Mouse (Mus musculus) heart, embryonic 12.5 days (tissue): ENCODE data around the gene Hoxd1. TPM values are rescaled to one million over a fixed set of nuclear protein-coding genes. Genes with fewer than 3 reads are reported as not detected.

Source experiments
- ATAC-seq: fragments of 200-750 bp; cut with Nextera tagmentation; 2 replicates; pipeline ENCODE4 v1.8.0; 2017; ENCODE audit warnings: moderate TSS enrichment, moderate library complexity; ENCODE audit not compliant: insufficient number of reproducible peaks, low FRiP score
- H3K27ac ChIP-seq: fragments of 300-500 bp; sonication (generic); 2 replicates; pipeline ENCODE4 v1.5.1; 2016; ENCODE audit warnings: mild to moderate bottlenecking, moderate library complexity; ENCODE audit not compliant: poor library complexity, severe bottlenecking
- H3K27me3 ChIP-seq: fragments of 300-500 bp; sonication (generic); replicated peaks from 2 replicates; pipeline ENCODE4 v1.6.1; 2016; ENCODE audit warnings: mild to moderate bottlenecking, moderate library complexity
- H3K36me3 ChIP-seq: fragments of 300-500 bp; sonication (generic); 2 replicates; pipeline ENCODE4 v1.6.1; 2016; ENCODE audit warnings: mild to moderate bottlenecking, moderate library complexity
- H3K4me1 ChIP-seq: fragments of 300-500 bp; sonication (generic); replicated peaks from 2 replicates; pipeline ENCODE4 v1.6.1; 2016; ENCODE audit warnings: mild to moderate bottlenecking
- H3K4me2 ChIP-seq: fragments of 300-500 bp; sonication (generic); 2 replicates; pipeline ENCODE4 v1.6.1; 2016; ENCODE audit warnings: mild to moderate bottlenecking, moderate library complexity
- H3K4me3 ChIP-seq: fragments of 300-500 bp; sonication (generic); 2 replicates; pipeline ENCODE4 v1.5.1; 2016; ENCODE audit warnings: mild to moderate bottlenecking
- H3K9ac ChIP-seq: fragments of 300-500 bp; sonication (generic); 2 replicates; pipeline ENCODE4 v1.6.1; 2016; ENCODE audit warnings: mild to moderate bottlenecking, moderate library complexity
- H3K9me3 ChIP-seq: fragments of 300-500 bp; sonication (generic); replicated peaks from 2 replicates; pipeline ENCODE4 v1.6.1; 2016; ENCODE audit warnings: mild to moderate bottlenecking, moderate library complexity
- WGBS: fragments of 180-500 bp; shearing (Covaris S2); methylation state at CpG from one replicate; pipeline ENCODE4 v1.1.7; 2016; 5-methylcytosine and 5-hydroxymethylcytosine counted together
- polyA plus RNA-seq: library from polyadenylated mRNA; unstranded; fragments of >200 nt; fragmentation: Nextera tagmentation; extraction: Ambion mirVana; gene quantifications from 2 replicates; pipeline ENCODE4 v1.2.1, GENCODE M21; 2016

The Hoxd1 gene
- polyA plus RNA-seq, 1 experiment from 2014 or later, result not detected

DNA sequence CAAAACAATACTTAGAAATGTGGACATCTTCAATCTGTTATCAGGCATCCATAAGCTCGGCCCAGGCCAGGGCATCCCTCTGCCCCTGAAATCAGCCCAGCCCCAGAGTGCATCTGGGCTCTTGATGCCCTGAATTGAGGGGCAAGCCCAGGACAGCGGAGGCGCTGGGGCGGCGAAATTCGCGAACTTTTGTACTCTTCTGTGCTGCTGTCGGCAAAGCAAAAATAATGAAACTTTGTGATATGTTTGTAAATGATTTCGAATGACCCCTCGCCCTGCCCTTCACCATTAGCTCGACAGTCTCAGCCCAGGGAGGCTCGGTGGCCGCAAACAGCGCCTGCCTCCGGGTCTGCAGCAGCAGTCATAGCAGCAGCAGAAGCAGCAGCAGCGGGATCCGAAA is 37.6 kb upstream of the Hoxd1 start:
- ATAC-seq, result no peak
- WGBS, result 2% methylated on average over 17 of the region's 17 CpGs
- no peaks in the 10 kb centered on the region for H3K9me3 ChIP-seq
- peaks cover 10% of the 10 kb centered on the region for H3K4me1 ChIP-seq
- H3K27me3 ChIP-seq, result peaks cover 94% of the 10 kb centered on the region
- no peaks in the 10 kb centered on the region for H3K36me3 ChIP-seq
- no peak overlapping the region for H3K4me2 ChIP-seq
- H3K27ac ChIP-seq, result no peak overlapping the region
- H3K9ac ChIP-seq, result no peak overlapping the region
- no peak overlapping the region for H3K4me3 ChIP-seq

DNA sequence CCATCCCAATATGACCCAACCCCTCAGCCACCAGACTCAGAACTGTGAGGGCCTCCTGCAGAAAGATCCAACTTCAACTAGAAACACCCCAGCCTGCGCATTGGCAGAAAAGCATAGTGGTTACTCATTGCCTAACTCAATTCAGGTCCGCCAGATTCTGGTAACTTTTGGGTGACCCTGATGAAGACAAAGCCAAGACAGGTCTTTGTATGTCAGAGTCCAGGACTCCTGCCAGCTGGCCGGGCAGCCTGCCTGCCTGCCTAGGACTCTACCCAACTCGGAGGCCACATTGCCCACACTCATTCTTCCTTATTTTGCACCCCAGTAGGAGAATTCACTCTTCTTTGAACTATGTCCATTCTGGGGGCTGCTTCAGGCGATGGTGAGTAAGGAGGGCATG is 36.2 kb upstream of the Hoxd1 start, which contains the start of gene Gm28230:
TSS of gene Gm28230 (plus strand) at position 178 of the 400 bp plus-strand sequence.
- WGBS, result 7% methylated on average over 5 of the region's 5 CpGs
- no peak within 1 kb of the TSS for H3K9ac ChIP-seq
- H3K4me1 ChIP-seq, result peaks cover 10% of the 10 kb centered on the region
- peak within 1 kb of the TSS; percentile 42 for H3K4me3 ChIP-seq
- ATAC-seq, result no peak
- H3K36me3 ChIP-seq, result no peaks in the 10 kb centered on the region
- H3K27ac ChIP-seq, result no peak within 1 kb of the TSS
- H3K4me2 ChIP-seq, result peak within 1 kb of the TSS; percentile 62
- H3K27me3 ChIP-seq, result peaks cover 93% of the 10 kb centered on the region
- H3K9me3 ChIP-seq, result no peaks in the 10 kb centered on the region

DNA sequence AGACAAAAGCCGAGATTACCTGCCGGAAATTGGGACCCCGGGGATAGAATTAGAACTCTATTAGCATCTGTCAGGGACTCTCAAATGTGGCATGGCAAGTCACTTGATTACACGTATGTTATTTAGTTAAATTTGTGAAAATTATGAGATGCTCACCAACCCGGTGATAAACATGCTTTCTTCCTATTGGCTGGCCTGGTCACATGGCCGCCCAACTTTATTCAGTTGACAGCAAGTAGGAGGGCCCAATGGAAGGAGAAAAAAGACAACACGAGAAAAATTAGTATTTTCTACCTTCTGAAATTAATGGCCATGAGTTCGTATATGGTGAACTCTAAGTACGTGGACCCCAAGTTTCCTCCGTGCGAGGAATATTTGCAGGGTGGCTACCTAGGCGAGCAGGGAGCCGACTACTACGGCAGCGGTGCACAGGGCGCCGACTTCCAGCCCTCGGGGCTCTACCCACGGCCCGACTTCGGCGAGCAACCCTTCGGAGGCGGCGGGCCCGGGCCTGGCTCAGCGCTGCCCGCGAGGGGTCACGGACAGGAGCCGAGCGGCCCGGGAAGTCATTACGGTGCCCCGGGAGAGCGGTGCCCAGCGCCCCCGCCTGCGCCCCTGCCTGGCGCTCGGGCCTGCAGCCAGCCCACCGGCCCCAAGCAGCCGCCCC is 35.7 kb upstream of the Hoxd1 start:
- WGBS, result under 1% methylated on average over 43 of the region's 43 CpGs
- H3K4me1 ChIP-seq, result peaks cover 10% of the 10 kb centered on the region
- no peaks in the 10 kb centered on the region for H3K9me3 ChIP-seq
- peaks cover 93% of the 10 kb centered on the region for H3K27me3 ChIP-seq
- H3K36me3 ChIP-seq, result no peaks in the 10 kb centered on the region
- peak overlapping the region; percentile 62 for H3K4me2 ChIP-seq
- H3K27ac ChIP-seq, result no peak overlapping the region
- no peak overlapping the region for H3K9ac ChIP-seq
- H3K4me3 ChIP-seq, result peak overlapping the region; percentile 42
- no peak for ATAC-seq

- H3K27me3 ChIP-seq, result peaks cover 94% of the 10 kb centered on the region
- H3K9ac ChIP-seq, result no peak overlapping the region
- no peak overlapping the region for H3K27ac ChIP-seq
- H3K4me3 ChIP-seq, result peak overlapping the region; percentile 42
- H3K4me1 ChIP-seq, result peaks cover 11% of the 10 kb centered on the region
- H3K36me3 ChIP-seq, result no peaks in the 10 kb centered on the region
- no peak for ATAC-seq
- H3K9me3 ChIP-seq, result no peaks in the 10 kb centered on the region
- peak overlapping the region; percentile 62 for H3K4me2 ChIP-seq
- WGBS, result 2% methylated on average over 25 of the region's 25 CpGs
Measured at GRCm38 (mm10) chr2:74727640-74728302, 35.0 kb upstream of the Hoxd1 start.

- H3K9me3 ChIP-seq, result no peaks in the 10 kb centered on the region
- H3K4me2 ChIP-seq, result no peak overlapping the region
- WGBS, result 5% methylated on average over 13 of the region's 13 CpGs
- H3K27me3 ChIP-seq, result peaks cover 92% of the 10 kb centered on the region
- H3K9ac ChIP-seq, result no peak overlapping the region
- peak overlapping the region; percentile 3; the same call in 1 of the 2 replicates for H3K4me3 ChIP-seq
- no peak for ATAC-seq
- H3K36me3 ChIP-seq, result no peaks in the 10 kb centered on the region
- peaks cover 15% of the 10 kb centered on the region for H3K4me1 ChIP-seq
- H3K27ac ChIP-seq, result no peak overlapping the region
Measured at GRCm38 (mm10) chr2:74728303-74728680, 34.5 kb upstream of the Hoxd1 start.

DNA sequence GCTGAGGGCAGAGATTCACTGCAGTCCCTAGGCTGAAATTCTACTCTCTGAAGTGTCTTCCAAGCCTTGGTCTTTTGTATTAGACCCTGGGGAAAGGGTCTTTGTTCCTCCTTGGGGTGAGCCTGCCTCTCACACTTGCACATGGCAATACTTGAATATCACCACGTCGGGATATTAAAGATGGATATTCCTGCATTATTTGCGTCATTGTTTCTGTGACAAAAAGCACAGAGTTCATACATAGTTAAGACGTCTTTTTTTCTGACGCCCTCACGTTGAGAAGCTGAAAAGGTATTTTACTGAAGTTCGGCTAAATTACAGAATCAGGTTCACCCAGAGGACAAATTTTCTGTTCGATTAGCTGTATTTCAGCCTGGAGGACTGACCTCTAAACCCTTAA is 32.4 kb upstream of the Hoxd1 start:
- Histone ChIP-seq H3K27ac (no peak overlapping the region), H3K9ac (no peak overlapping the region), H3K4me2 (no peak overlapping the region), H3K9me3 (no peaks in the 10 kb centered on the region), H3K27me3 (peaks cover 87% of the 10 kb centered on the region), H3K36me3 (no peaks in the 10 kb centered on the region), H3K4me1 (peaks cover 15% of the 10 kb centered on the region), H3K4me3 (no peak overlapping the region)
- 13% methylated on average over 8 of the region's 8 CpGs for WGBS
- ATAC-seq, result no peak

DNA sequence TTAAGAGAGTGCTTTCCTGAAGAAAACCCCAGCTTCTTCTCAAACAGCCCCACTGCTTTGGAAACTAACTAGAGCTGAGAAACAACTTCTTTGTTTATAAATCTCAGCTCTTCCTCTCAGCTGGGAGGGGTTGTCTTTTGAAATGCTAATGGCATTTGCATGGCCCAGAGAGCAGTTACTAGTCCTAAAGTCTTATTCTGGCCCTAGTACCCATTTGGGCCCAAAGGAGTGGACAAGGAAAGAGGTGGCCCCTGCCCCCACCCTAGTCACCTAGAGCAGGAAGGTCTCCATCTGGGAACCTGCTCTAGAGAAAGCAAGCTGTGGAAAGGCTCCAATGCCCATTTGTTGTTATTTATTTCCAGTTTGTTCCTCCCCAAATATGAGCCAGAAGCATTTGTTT is 31.7 kb upstream of the Hoxd1 start:
- Histone ChIP-seq H3K9ac (no peak overlapping the region), H3K9me3 (no peaks in the 10 kb centered on the region), H3K4me2 (no peak overlapping the region), H3K4me3 (no peak overlapping the region), H3K27ac (no peak overlapping the region), H3K36me3 (no peaks in the 10 kb centered on the region), H3K27me3 (peaks cover 88% of the 10 kb centered on the region), H3K4me1 (peaks cover 16% of the 10 kb centered on the region)
- ATAC-seq, result no peak

DNA sequence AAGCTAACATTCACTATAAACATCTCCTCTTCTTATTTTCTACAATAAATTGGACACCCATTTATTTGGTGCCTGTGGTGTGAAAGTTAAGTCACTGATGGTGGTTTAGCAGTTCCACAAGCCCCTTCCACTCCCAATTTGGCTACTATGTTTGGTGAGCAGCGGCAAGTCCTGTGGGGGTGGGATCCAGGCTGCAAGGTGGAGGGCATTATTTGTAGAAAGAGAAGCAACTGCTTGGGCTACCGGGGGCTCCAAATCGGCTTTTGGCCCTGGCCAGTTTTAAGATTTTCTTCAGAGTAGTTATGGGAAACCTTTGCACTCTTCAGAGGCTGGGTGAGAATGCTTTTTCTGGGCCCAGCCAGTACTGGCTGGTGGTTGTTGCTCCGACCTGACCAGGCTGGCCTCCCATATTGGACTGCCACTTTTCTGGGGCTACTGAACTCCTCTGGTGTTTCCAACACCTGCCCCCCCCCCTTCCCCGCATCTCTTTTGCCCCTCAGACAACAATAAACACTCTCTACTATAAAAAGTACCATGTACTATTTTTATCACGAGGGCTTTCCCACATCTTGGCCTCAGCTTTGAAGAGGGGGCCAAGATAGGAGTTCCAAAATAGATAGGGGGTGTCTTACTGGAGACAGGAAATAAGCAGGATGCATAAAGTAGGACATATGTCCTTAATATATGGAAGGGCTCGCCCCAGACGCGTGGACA is 30.8 kb upstream of the Hoxd1 start:
- no peak overlapping the region for H3K27ac ChIP-seq
- peaks cover 88% of the 10 kb centered on the region for H3K27me3 ChIP-seq
- no peak overlapping the region for H3K4me3 ChIP-seq
- no peak for ATAC-seq
- no peak overlapping the region for H3K9ac ChIP-seq
- peaks cover 18% of the 10 kb centered on the region for H3K4me1 ChIP-seq
- H3K4me2 ChIP-seq, result no peak overlapping the region
- WGBS, result 4% methylated on average over 9 of the region's 9 CpGs
- no peaks in the 10 kb centered on the region for H3K36me3 ChIP-seq
- H3K9me3 ChIP-seq, result no peaks in the 10 kb centered on the region

- peak overlapping the region; percentile 46 for H3K4me2 ChIP-seq
- no peaks in the 10 kb centered on the region for H3K9me3 ChIP-seq
- peaks cover 12% of the 10 kb centered on the region for H3K4me1 ChIP-seq
- under 1% methylated on average over 52 of the region's 52 CpGs for WGBS
- H3K4me3 ChIP-seq, result peak overlapping the region; percentile 19
- no peak for ATAC-seq
- peaks cover 88% of the 10 kb centered on the region for H3K27me3 ChIP-seq
- H3K27ac ChIP-seq, result no peak overlapping the region
- no peaks in the 10 kb centered on the region for H3K36me3 ChIP-seq
- no peak overlapping the region for H3K9ac ChIP-seq
Measured at GRCm38 (mm10) chr2:74732513-74733316, 30.1 kb upstream of the Hoxd1 start.

DNA sequence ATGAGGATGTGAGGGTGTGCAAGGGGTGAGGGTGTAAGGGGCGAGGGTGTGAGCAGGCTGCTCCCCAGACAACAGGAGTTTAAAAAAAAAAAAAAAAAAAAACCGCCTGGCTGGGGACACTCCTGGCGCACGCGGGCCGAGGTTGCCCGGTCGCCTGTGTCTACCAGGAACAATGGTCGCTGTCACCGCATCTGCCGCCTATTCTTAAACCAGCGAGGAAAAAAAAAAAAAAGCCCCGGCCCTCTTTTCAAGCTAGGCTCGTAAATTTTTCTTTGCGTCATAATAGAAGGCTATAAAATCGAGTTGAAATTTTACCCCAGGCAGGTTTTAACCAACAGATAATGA is 29.5 kb upstream of the Hoxd1 start:
- no peak overlapping the region for H3K4me3 ChIP-seq
- H3K4me1 ChIP-seq, result peaks cover 9% of the 10 kb centered on the region
- WGBS, result 1% methylated on average over 16 of the region's 16 CpGs
- no peak overlapping the region for H3K27ac ChIP-seq
- no peak overlapping the region for H3K9ac ChIP-seq
- no peaks in the 10 kb centered on the region for H3K9me3 ChIP-seq
- H3K36me3 ChIP-seq, result no peaks in the 10 kb centered on the region
- peaks cover 88% of the 10 kb centered on the region for H3K27me3 ChIP-seq
- H3K4me2 ChIP-seq, result 0 out of 2 replicates have a peak overlapping the region, but pooled peaks have one; percentile 46
- ATAC-seq, result no peak

GRCm38 (mm10) chr2:74733765-74734164 is 29.0 kb upstream of the Hoxd1 start:
- Histone ChIP-seq H3K9ac (no peak overlapping the region), H3K27me3 (peaks cover 88% of the 10 kb centered on the region), H3K4me2 (no peak overlapping the region), H3K27ac (no peak overlapping the region), H3K4me3 (no peak overlapping the region), H3K9me3 (no peaks in the 10 kb centered on the region), H3K36me3 (no peaks in the 10 kb centered on the region), H3K4me1 (peaks cover 9% of the 10 kb centered on the region)
- 3% methylated on average over 6 of the region's 6 CpGs for WGBS
- ATAC-seq, result no peak
